Mouse (Mus musculus) midbrain, postnatal 0 days (tissue): ENCODE measurements around the gene Erv3. TPM values are rescaled to one million over a fixed set of nuclear protein-coding genes. Genes with fewer than 3 reads are reported as not detected.

Source experiments
- ATAC-seq: fragments of 200-750 bp; cut with Nextera tagmentation; 2 replicates; pipeline ENCODE4 v1.8.0; 2017; ENCODE audit warnings: moderate number of reproducible peaks, mild to moderate bottlenecking, moderate TSS enrichment, moderate library complexity; ENCODE audit not compliant: low FRiP score
- DNase-seq: peaks from one replicate; pipeline ENCODE4 v3.0.0-alpha.2; 2015; ENCODE audit warnings: low spot score
- H3K27ac ChIP-seq: fragments of 300-500 bp; sonication (generic); 2 replicates; pipeline ENCODE4 v1.5.1; 2014; ENCODE audit warnings: low read depth, mild to moderate bottlenecking, low read length, mixed read lengths
- H3K27me3 ChIP-seq: fragments of 300-500 bp; sonication (generic); 2 replicates; pipeline ENCODE4 v1.6.1; 2014; ENCODE audit warnings: low read length, control low read depth, mixed read lengths; ENCODE audit not compliant: insufficient read depth
- H3K36me3 ChIP-seq: fragments of 300-500 bp; sonication (generic); 2 replicates; pipeline ENCODE4 v1.6.1; 2014; ENCODE audit warnings: low read length, control low read depth, mixed read lengths; ENCODE audit not compliant: insufficient read depth
- H3K4me1 ChIP-seq: fragments of 300-500 bp; sonication (generic); 2 replicates; pipeline ENCODE4 v1.6.1; 2014; ENCODE audit warnings: mild to moderate bottlenecking, control low read depth, antibody characterized with exemption, low read length, mixed read lengths; ENCODE audit not compliant: insufficient read depth
- H3K4me2 ChIP-seq: fragments of 300-500 bp; sonication (generic); 2 replicates; pipeline ENCODE4 v1.6.1; 2014; ENCODE audit warnings: low read depth, mild to moderate bottlenecking, low read length, mixed read lengths; ENCODE audit not compliant: poor library complexity, severe bottlenecking
- H3K4me3 ChIP-seq: fragments of 300-500 bp; sonication (generic); 2 replicates; pipeline ENCODE4 v1.5.1; 2014; ENCODE audit warnings: low read depth, mild to moderate bottlenecking, low read length, moderate library complexity
- H3K9ac ChIP-seq: fragments of 300-500 bp; sonication (generic); replicated peaks from 2 replicates; pipeline ENCODE4 v1.6.1; 2014; ENCODE audit warnings: mild to moderate bottlenecking, low read length, moderate library complexity, mixed read lengths; ENCODE audit not compliant: poor library complexity, severe bottlenecking
- H3K9me3 ChIP-seq: fragments of 300-500 bp; sonication (generic); 2 replicates; pipeline ENCODE4 v1.6.1; 2016; ENCODE audit warnings: low read length, control low read depth
- CTCF ChIP-seq: IDR thresholded peaks from 2 replicates; pipeline ENCODE4 v1.5.1; 2016; ENCODE audit warnings: antibody characterized with exemption, mild to moderate bottlenecking
- WGBS: fragments of 180-500 bp; shearing (Covaris S2); extraction: QIAGEN DNeasy Blood & Tissue Kit; methylation state at CpG from one replicate; pipeline ENCODE4 v1.1.7; 2014; 5-methylcytosine and 5-hydroxymethylcytosine counted together
- polyA plus RNA-seq: library from polyadenylated mRNA; unstranded; fragments of >200 nt; fragmentation: Nextera tagmentation; extraction: Ambion mirVana; gene quantifications from 2 replicates; pipeline ENCODE4 v1.2.1, GENCODE M21; 2015
- total RNA-seq: library from RNA; depleted of rRNA; stranded (reverse); fragments of >200 nt; gene quantifications from 2 replicates; pipeline ENCODE4 v1.2.3, GENCODE M21; 2014; rRNA removed

Gene Erv3
- total and polyA plus RNA-seq, 2 experiments from 2014 or later, result not detected

GRCm38 (mm10) chr2:131807660-131808059 lies 51.9 kb downstream of the Erv3 start:
- Histone ChIP-seq H3K9ac (no peak overlapping the region), H3K4me2 (no peak overlapping the region), H3K4me3 (no peak overlapping the region), H3K4me1 (no peaks in the 10 kb centered on the region), H3K36me3 (no peaks in the 10 kb centered on the region), H3K27me3 (no peaks in the 10 kb centered on the region), H3K27ac (no peak overlapping the region), H3K9me3 (no peaks in the 10 kb centered on the region)
- no peak for DNase-seq
- WGBS, result 72% methylated on average over 11 of the region's 11 CpGs
- no peak for ATAC-seq
- TF ChIP-seq CTCF, result peak; percentile 70

- 83% methylated on average over 7 of the region's 7 CpGs for WGBS
- Histone ChIP-seq H3K4me2 (no peak overlapping the region), H3K27ac (no peak overlapping the region), H3K9ac (no peak overlapping the region), H3K9me3 (no peaks in the 10 kb centered on the region), H3K4me1 (no peaks in the 10 kb centered on the region), H3K4me3 (no peak overlapping the region), H3K27me3 (no peaks in the 10 kb centered on the region), H3K36me3 (no peaks in the 10 kb centered on the region)
- ATAC-seq (no peak), DNase-seq (no peak)
- no peak for TF ChIP-seq CTCF
Observed at GRCm38 (mm10) chr2:131806863-131807262, 52.7 kb downstream of the Erv3 start.

GRCm38 (mm10) chr2:131805306-131805705 lies 54.2 kb downstream of the Erv3 start:
- ATAC-seq, result no peak
- Histone ChIP-seq H3K27ac (no peak overlapping the region), H3K36me3 (no peaks in the 10 kb centered on the region), H3K27me3 (no peaks in the 10 kb centered on the region), H3K4me2 (no peak overlapping the region), H3K9ac (no peak overlapping the region), H3K4me1 (no peaks in the 10 kb centered on the region), H3K9me3 (no peaks in the 10 kb centered on the region), H3K4me3 (no peak overlapping the region)
- no peak for DNase-seq
- WGBS, result 64% methylated on average over 1 of the region's 1 CpGs
- no peak for TF ChIP-seq CTCF

- WGBS, result 84% methylated on average over 3 of the region's 3 CpGs
- no peak for TF ChIP-seq CTCF
Observed at GRCm38 (mm10) chr2:131803801-131804200, 55.7 kb downstream of the Erv3 start.

More at GRCm38 (mm10) chr2:131803801-131804200, 55.7 kb downstream of the Erv3 start:
- no peak overlapping the region for H3K9ac ChIP-seq
- ATAC-seq (no peak), DNase-seq (no peak)
- H3K4me2 ChIP-seq, result no peak overlapping the region
- no peaks in the 10 kb centered on the region for H3K9me3 ChIP-seq
- H3K27ac ChIP-seq, result no peak overlapping the region
- no peak overlapping the region for H3K4me3 ChIP-seq
- no peaks in the 10 kb centered on the region for H3K4me1 ChIP-seq
- no peaks in the 10 kb centered on the region for H3K36me3 ChIP-seq
- H3K27me3 ChIP-seq, result no peaks in the 10 kb centered on the region

Other genes starting within 250 kb of the Erv3 start
- gene Prnp, start 50.2 kb upstream of the Erv3 start, total RNA-seq, result 254 and 255 TPM in 2 replicates
- gene Prnp, start 50.2 kb upstream of the Erv3 start, polyA plus RNA-seq, result 283 and 306 TPM in 2 replicates
- not detected in 2 replicates for gene Prn, start 50.2 kb upstream of the Erv3 start, total RNA-seq
- 0.22 TPM in 1 of 2 replicates, not detected in the other for gene Prn, start 50.2 kb upstream of the Erv3 start, polyA plus RNA-seq
- gene Prnd, start 91.1 kb upstream of the Erv3 start, total RNA-seq, result 2.5 and 3.9 TPM in 2 replicates
- 4.0 and 4.8 TPM in 2 replicates for gene Prnd, start 91.1 kb upstream of the Erv3 start, polyA plus RNA-seq
- gene Rassf2, start 170.5 kb upstream of the Erv3 start, total RNA-seq, result 32.0 and 37.8 TPM in 2 replicates
- 15.9 and 16.7 TPM in 2 replicates for gene Rassf2, start 170.5 kb upstream of the Erv3 start, polyA plus RNA-seq